Mouse (Mus musculus): ENCODE measurements around the gene Mrpl44. TPM values are rescaled to one million over a fixed set of nuclear protein-coding genes. Genes with fewer than 3 reads are reported as not detected.
A peak's percentile ranks its signal among the peaks of the same experiment; 100 is the strongest.

Gene Mrpl44
- total and polyA plus RNA-seq, 2 experiments from 2014 or later: 49.6 to 57.2 TPM

- H3K4me1 ChIP-seq (ENCODE audit: control insufficient read depth, insufficient read depth): no peaks in the 10 kb centered on the region
- no peaks in the 10 kb centered on the region for H3K27me3 ChIP-seq (ENCODE audit: control insufficient read depth, insufficient read depth, low read length)
- H3K4me3 ChIP-seq (ENCODE audit: low read depth, low read length): no peak overlapping the region
- no peak for ATAC-seq (ENCODE audit: insufficient read depth, low read depth)
- WGBS: 73% methylated on average over 4 of the region's 4 CpGs
- TF ChIP-seq EP300 (IDR thresholded peaks at IDR 0.05; ENCODE audit: low read depth): no peak
- TF ChIP-seq CTCF (IDR thresholded peaks at IDR 0.05; ENCODE audit: low read depth): no peak
- H3K9me3 ChIP-seq (replicated peaks; ENCODE audit: control insufficient read depth, low read length): no peaks in the 10 kb centered on the region
- peaks cover 14% of the 10 kb centered on the region for H3K36me3 ChIP-seq (replicated peaks; ENCODE audit: control insufficient read depth, insufficient read depth, low read length)
- H3K4me2 ChIP-seq (ENCODE audit: low read depth, low read length): no peak overlapping the region
- no peak overlapping the region for H3K9ac ChIP-seq (replicated peaks; ENCODE audit: low read depth, low read length)
- H3K27ac ChIP-seq (ENCODE audit: low read depth): no peak overlapping the region
- no peak for DNase-seq (ENCODE audit: low spot score)
These were observed 1.5 kb upstream of the Mrpl44 start for GRCm38 (mm10) chr1:79774164-79774780.

- TF ChIP-seq CTCF (IDR thresholded peaks at IDR 0.05; ENCODE audit: low read depth) (no peak), EP300 (IDR thresholded peaks at IDR 0.05; ENCODE audit: low read depth) (no peak)
- ATAC-seq (ENCODE audit: insufficient read depth, low read depth): no peak
- Histone ChIP-seq H3K4me1 (ENCODE audit: control insufficient read depth, insufficient read depth) (no peaks in the 10 kb centered on the region), H3K27ac (ENCODE audit: low read depth) (no peak overlapping the region), H3K27me3 (ENCODE audit: control insufficient read depth, insufficient read depth, low read length) (no peaks in the 10 kb centered on the region), H3K4me3 (ENCODE audit: low read depth, low read length) (no peak overlapping the region), H3K9ac (replicated peaks; ENCODE audit: low read depth, low read length) (no peak overlapping the region), H3K36me3 (replicated peaks; ENCODE audit: control insufficient read depth, insufficient read depth, low read length) (peaks cover 47% of the 10 kb centered on the region), H3K9me3 (replicated peaks; ENCODE audit: control insufficient read depth, low read length) (no peaks in the 10 kb centered on the region), H3K4me2 (ENCODE audit: low read depth, low read length) (no peak overlapping the region)
- DNase-seq (ENCODE audit: low spot score): no peak
- 70% methylated on average over 11 of the region's 11 CpGs for whole genome bisulfite sequencing
These were observed 2.2 kb downstream of the Mrpl44 start for GRCm38 (mm10) chr1:79778011-79778410.

- Histone ChIP-seq H3K4me2 (ENCODE audit: low read depth, low read length) (no peak overlapping the region), H3K4me3 (ENCODE audit: low read depth, low read length) (no peak overlapping the region), H3K9ac (replicated peaks; ENCODE audit: low read depth, low read length) (no peak overlapping the region), H3K4me1 (ENCODE audit: control insufficient read depth, insufficient read depth) (no peaks in the 10 kb centered on the region), H3K9me3 (replicated peaks; ENCODE audit: control insufficient read depth, low read length) (no peaks in the 10 kb centered on the region), H3K27ac (ENCODE audit: low read depth) (no peak overlapping the region), H3K36me3 (replicated peaks; ENCODE audit: control insufficient read depth, insufficient read depth, low read length) (peaks cover 47% of the 10 kb centered on the region), H3K27me3 (ENCODE audit: control insufficient read depth, insufficient read depth, low read length) (no peaks in the 10 kb centered on the region)
- ATAC-seq (ENCODE audit: insufficient read depth, low read depth) (no peak), DNase-seq (ENCODE audit: low spot score) (no peak)
- no peak for TF ChIP-seq EP300 (IDR thresholded peaks at IDR 0.05; ENCODE audit: low read depth)
- no peak for TF ChIP-seq CTCF (IDR thresholded peaks at IDR 0.05; ENCODE audit: low read depth)
- WGBS: 82% methylated on average over 3 of the region's 3 CpGs
These were observed 6.6 kb downstream of the Mrpl44 start for GRCm38 (mm10) chr1:79782433-79782832.

- TF ChIP-seq EP300 (IDR thresholded peaks at IDR 0.05; ENCODE audit: low read depth) (no peak), CTCF (IDR thresholded peaks at IDR 0.05; ENCODE audit: low read depth) (peak; percentile 75)
These were observed 10.6 kb downstream of the Mrpl44 start for GRCm38 (mm10) chr1:79786267-79786927.

GRCm38 (mm10) chr1:79797084-79797483 is 21.3 kb downstream of the Mrpl44 start:
- H3K27me3 ChIP-seq (ENCODE audit: control insufficient read depth, insufficient read depth, low read length): no peaks in the 10 kb centered on the region
- 38% methylated on average over 3 of the region's 3 CpGs for WGBS

More at GRCm38 (mm10) chr1:79786267-79786927, 10.6 kb downstream of the Mrpl44 start:
- H3K4me3 ChIP-seq (ENCODE audit: low read depth, low read length): no peak overlapping the region
- H3K36me3 ChIP-seq (replicated peaks; ENCODE audit: control insufficient read depth, insufficient read depth, low read length): peaks cover 12% of the 10 kb centered on the region
- peak; percentile 46 for DNase-seq (ENCODE audit: low spot score)
- no peak overlapping the region for H3K27ac ChIP-seq (ENCODE audit: low read depth)
- no peaks in the 10 kb centered on the region for H3K4me1 ChIP-seq (ENCODE audit: control insufficient read depth, insufficient read depth)
- no peak overlapping the region for H3K4me2 ChIP-seq (ENCODE audit: low read depth, low read length)
- WGBS: 52% methylated on average over 7 of the region's 7 CpGs
- no peaks in the 10 kb centered on the region for H3K27me3 ChIP-seq (ENCODE audit: control insufficient read depth, insufficient read depth, low read length)
- peak; percentile 51 for ATAC-seq (ENCODE audit: insufficient read depth, low read depth)
- H3K9me3 ChIP-seq (replicated peaks; ENCODE audit: control insufficient read depth, low read length): no peaks in the 10 kb centered on the region
- no peak overlapping the region for H3K9ac ChIP-seq (replicated peaks; ENCODE audit: low read depth, low read length)

More at GRCm38 (mm10) chr1:79797084-79797483, 21.3 kb downstream of the Mrpl44 start:
- DNase-seq (ENCODE audit: low spot score) (no peak), ATAC-seq (ENCODE audit: insufficient read depth, low read depth) (no peak)
- Histone ChIP-seq H3K9me3 (replicated peaks; ENCODE audit: control insufficient read depth, low read length) (no peaks in the 10 kb centered on the region), H3K9ac (replicated peaks; ENCODE audit: low read depth, low read length) (no peak overlapping the region), H3K36me3 (replicated peaks; ENCODE audit: control insufficient read depth, insufficient read depth, low read length) (no peaks in the 10 kb centered on the region), H3K4me3 (ENCODE audit: low read depth, low read length) (no peak overlapping the region), H3K4me2 (ENCODE audit: low read depth, low read length) (no peak overlapping the region), H3K27ac (ENCODE audit: low read depth) (no peak overlapping the region), H3K4me1 (ENCODE audit: control insufficient read depth, insufficient read depth) (no peaks in the 10 kb centered on the region)
- TF ChIP-seq EP300 (IDR thresholded peaks at IDR 0.05; ENCODE audit: low read depth): no peak
- no peak for TF ChIP-seq CTCF (IDR thresholded peaks at IDR 0.05; ENCODE audit: low read depth)
